ENCODE assay signal across 8 mouse cellular contexts in genomic region chr5:75575567-75576515, GRCm38 (mm10). TPM values are rescaled to one million over a fixed set of nuclear protein-coding genes. Genes with fewer than 3 reads are reported as not detected.
DNase-seq lines count a peak whose midpoint lies in the region; ATAC-seq and TF ChIP-seq lines count a peak whose summit lies in the region.

No protein-coding gene starts in this region.

- TF ChIP-seq POLR2A in cerebellum, adult 2 months (IDR thresholded peaks at IDR 0.05; ENCODE audit: borderline replicate concordance, insufficient read depth, low read length) = no peak

- no peak overlapping the region for H3K27ac ChIP-seq in cerebellum, adult 2 months (ENCODE audit: insufficient read depth, low read length)
- H3K27ac ChIP-seq in intestine, embryonic 16.5 days (ENCODE audit: low read length) = 0 out of 2 replicates have a peak overlapping the region, but pooled peaks have one; percentile 50
- no peak overlapping the region for H3K27ac ChIP-seq in limb, embryonic 13.5 days
- H3K27ac ChIP-seq in midbrain, embryonic 11.5 days (ENCODE audit: low read depth, low read length) = no peak overlapping the region
- H3K27ac ChIP-seq in stomach, embryonic 15.5 days = peak overlapping the region; percentile 82

- H3K4me3 ChIP-seq in cerebellum, adult 2 months (replicated peaks; ENCODE audit: insufficient read depth, low read depth, low read length) = peak overlapping the region; percentile 35
- peak overlapping the region; percentile 67 for H3K4me3 ChIP-seq in intestine, embryonic 16.5 days (ENCODE audit: low read length)
- H3K4me3 ChIP-seq in limb, embryonic 13.5 days = peak overlapping the region; percentile 64
- peak overlapping the region; percentile 68 for H3K4me3 ChIP-seq in midbrain, embryonic 11.5 days (ENCODE audit: low read depth, low read length)
- H3K4me3 ChIP-seq in stomach, embryonic 15.5 days (replicated peaks) = peak overlapping the region; percentile 64

- H3K27me3 ChIP-seq in cerebellum, adult 2 months (ENCODE audit: control insufficient read depth, insufficient read depth, low read length) = no peaks in the 10 kb centered on the region; the same call in 1 of the 2 replicates
- no peaks in the 10 kb centered on the region for H3K27me3 ChIP-seq in intestine, embryonic 16.5 days (replicated peaks; ENCODE audit: control insufficient read depth, insufficient read depth, low read length)
- H3K27me3 ChIP-seq in limb, embryonic 13.5 days = peaks cover 21% of the 10 kb centered on the region
- H3K27me3 ChIP-seq in midbrain, embryonic 11.5 days (ENCODE audit: control insufficient read depth, insufficient read depth, low read length) = peaks cover 4% of the 10 kb centered on the region; the same call in 1 of the 2 replicates
- H3K27me3 ChIP-seq in stomach, embryonic 15.5 days (replicated peaks) = no peaks in the 10 kb centered on the region

- no peaks in the 10 kb centered on the region; the same call in 1 of the 2 replicates for H3K4me1 ChIP-seq in cerebellum, adult 2 months (ENCODE audit: control insufficient read depth, insufficient read depth, low read length)
- H3K4me1 ChIP-seq in intestine, embryonic 16.5 days (ENCODE audit: control insufficient read depth, insufficient read depth, low read length) = peaks cover 7% of the 10 kb centered on the region
- peaks cover 28% of the 10 kb centered on the region for H3K4me1 ChIP-seq in limb, embryonic 13.5 days
- H3K4me1 ChIP-seq in midbrain, embryonic 11.5 days (ENCODE audit: control insufficient read depth, insufficient read depth, low read length) = peaks cover 8% of the 10 kb centered on the region
- peaks cover 15% of the 10 kb centered on the region; the same call in 1 of the 2 replicates for H3K4me1 ChIP-seq in stomach, embryonic 15.5 days

- H3K4me2 ChIP-seq in intestine, embryonic 16.5 days (ENCODE audit: low read depth, low read length) = peak overlapping the region; percentile 100
- H3K4me2 ChIP-seq in limb, embryonic 13.5 days (replicated peaks) = peak overlapping the region; percentile 99
- peak overlapping the region; percentile 100 for H3K4me2 ChIP-seq in midbrain, embryonic 11.5 days
- peak overlapping the region; percentile 99 for H3K4me2 ChIP-seq in stomach, embryonic 15.5 days

- H3K9ac ChIP-seq in intestine, embryonic 16.5 days (ENCODE audit: low read depth, low read length) = peak overlapping the region; percentile 69
- H3K9ac ChIP-seq in limb, embryonic 13.5 days = peak overlapping the region; percentile 74
- H3K9ac ChIP-seq in midbrain, embryonic 11.5 days (ENCODE audit: low read length) = peak overlapping the region; percentile 73
- peak overlapping the region; percentile 47 for H3K9ac ChIP-seq in stomach, embryonic 15.5 days

- WGBS in cerebellum, adult 2 months = under 1% methylated on average over 53 of the region's 53 CpGs
- under 1% methylated on average over 53 of the region's 53 CpGs for WGBS in intestine, embryonic 16.5 days
- WGBS in limb, embryonic 13.5 days = under 1% methylated on average over 53 of the region's 53 CpGs
- under 1% methylated on average over 53 of the region's 53 CpGs for WGBS in midbrain, embryonic 11.5 days
- under 1% methylated on average over 53 of the region's 53 CpGs for WGBS in stomach, embryonic 15.5 days

- no peaks in the 10 kb centered on the region for H3K36me3 ChIP-seq in intestine, embryonic 16.5 days (ENCODE audit: control insufficient read depth, insufficient read depth, low read length)
- no peaks in the 10 kb centered on the region for H3K36me3 ChIP-seq in limb, embryonic 13.5 days
- no peaks in the 10 kb centered on the region for H3K36me3 ChIP-seq in midbrain, embryonic 11.5 days (ENCODE audit: control insufficient read depth, insufficient read depth, low read length)
- no peaks in the 10 kb centered on the region for H3K36me3 ChIP-seq in stomach, embryonic 15.5 days

- no peak for TF ChIP-seq CTCF in cerebellum, adult 2 months (IDR thresholded peaks at IDR 0.05; ENCODE audit: borderline replicate concordance, insufficient read depth, low read depth, low read length)

- no peaks in the 10 kb centered on the region for H3K9me3 ChIP-seq in intestine, embryonic 16.5 days (ENCODE audit: control insufficient read depth, low read length)
- no peaks in the 10 kb centered on the region for H3K9me3 ChIP-seq in limb, embryonic 13.5 days
- no peaks in the 10 kb centered on the region for H3K9me3 ChIP-seq in midbrain, embryonic 11.5 days (ENCODE audit: control insufficient read depth, low read length)
- no peaks in the 10 kb centered on the region for H3K9me3 ChIP-seq in stomach, embryonic 15.5 days

- ATAC-seq in intestine, embryonic 16.5 days = peak; percentile 67
- ATAC-seq in limb, embryonic 13.5 days (ENCODE audit: low FRiP score, low read depth) = peak; percentile 79
- peak; percentile 78 for ATAC-seq in midbrain, embryonic 11.5 days (ENCODE audit: low FRiP score)
- peak; percentile 59; the same call in 1 of the 2 replicates for ATAC-seq in stomach, embryonic 15.5 days (ENCODE audit: insufficient read depth, low FRiP score, low read depth)

- DNase-seq in cerebellum, adult 2 months = peak; percentile 20 to 24
- DNase-seq in cerebellum, adult 11 months = no peak
- DNase-seq in embryo, embryonic 10 days (ENCODE audit: low spot score) = peak; percentile 89
- DNase-seq in heart, adult 18-20 months = peak; percentile 42
- peak; percentile 96 for DNase-seq in midbrain, embryonic 11.5 days (ENCODE audit: low spot score, missing footprints)

RNA-seq across cellular contexts. Expression of gene Kit, which starts 1.1 kb away (rescaled TPM):
- 82.3 and 104 TPM in 2 replicates for polyA plus RNA-seq in cerebellum, adult 2 months (2012; rRNA removed)
- 1 to 10 TPM; 2.8 to 3.2 TPM for total RNA-seq in heart, adult 18-20 months (2021)
- polyA plus RNA-seq in intestine, embryonic 16.5 days (2015; fragmentation: Nextera tagmentation; extraction: Ambion mirVana) = 17.1 and 17.8 TPM in 2 replicates
- 11.4 and 11.6 TPM in 2 replicates for polyA plus RNA-seq in limb, embryonic 13.5 days (2015; fragmentation: Nextera tagmentation; extraction: Ambion mirVana)
- 19.6 and 20.4 TPM in 2 replicates for polyA plus RNA-seq in midbrain, embryonic 11.5 days (2014; fragmentation: Nextera tagmentation; extraction: Ambion mirVana)
- polyA plus RNA-seq in stomach, embryonic 15.5 days (2015; fragmentation: Nextera tagmentation; extraction: Ambion mirVana) = 40.9 and 50.6 TPM in 2 replicates

Comparison
In these comparisons a context has a peak if more than half of its experiments do, and no peak if none do; other contexts are left out.
1. H3K27ac ChIP-seq: peak in intestine, embryonic 16.5 days (single experiment) and stomach, embryonic 15.5 days (single experiment); none in cerebellum, adult 2 months (single experiment), limb, embryonic 13.5 days (single experiment) and midbrain, embryonic 11.5 days (single experiment).
2. Peak in every context shown above with its lines, with median percentiles within 50 percentile points of each other: H3K4me3 ChIP-seq, ATAC-seq, H3K4me2 ChIP-seq and H3K9ac ChIP-seq.